Mouse (Mus musculus) MEL (cell line): ENCODE measurements at regions not wholly inside any gene's neighbourhood (a gene's known extent, or its start where the extent isn't known, plus 50 kb on each side); places are given as distances from the start of the nearest gene placed in this dataset.

Experiments used
- DNase-seq: peaks from one replicate; pipeline ENCODE4 v3.0.0; 2011; ENCODE audit warnings: low read depth, low spot score
- H3K27ac ChIP-seq: 2 replicates; pipeline ENCODE4 v1.5.1; 2012; ENCODE audit warnings: low read depth, mild to moderate bottlenecking, control low read depth, low read length, moderate library complexity; ENCODE audit not compliant: control insufficient read depth
- H3K27me3 ChIP-seq, 2 experiments: fragments of 150-350 bp in 1 of 2; sonication (generic) in 1 of 2; 2 replicates each; pipeline ENCODE4 v1.6.1; 2012; ENCODE audit warnings: low read length in 2 of 2, mild to moderate bottlenecking in 2 of 2, improper control_type of control experiment in 1 of 2, moderate library complexity in 1 of 2; ENCODE audit not compliant: insufficient read depth in 2 of 2, control insufficient read depth in 1 of 2
- H3K36me3 ChIP-seq, 2 experiments: 2 replicates each; pipeline ENCODE4 v1.6.1; 2012 to 2014; ENCODE audit warnings: low read length in 2 of 2, improper control_type of control experiment in 1 of 2, inconsistent platforms in 1 of 2, mild to moderate bottlenecking in 1 of 2; ENCODE audit not compliant: insufficient read depth in 2 of 2, control insufficient read depth in 1 of 2
- H3K4me1 ChIP-seq, 2 experiments: fragments of 150-350 bp in 1 of 2; sonication (generic) in 1 of 2; 2 replicates each; pipeline ENCODE4 v1.6.1; 2012; ENCODE audit warnings: low read length in 2 of 2, improper control_type of control experiment in 1 of 2, mild to moderate bottlenecking in 1 of 2; ENCODE audit not compliant: insufficient read depth in 2 of 2, control insufficient read depth in 1 of 2
- H3K4me3 ChIP-seq, 2 experiments: fragments of 150-350 bp in 1 of 2; sonication (generic) in 1 of 2; 2 replicates each; pipeline ENCODE4 v1.5.1; 2012; ENCODE audit warnings: low read depth in 2 of 2, low read length in 2 of 2, mild to moderate bottlenecking in 2 of 2, moderate library complexity in 2 of 2, control low read depth in 1 of 2, improper control_type of control experiment in 1 of 2; ENCODE audit not compliant: control insufficient read depth in 1 of 2, insufficient read depth in 1 of 2
- H3K79me2 ChIP-seq: 2 replicates; pipeline ENCODE4 v1.6.1; 2012; ENCODE audit warnings: mild to moderate bottlenecking, low read length, moderate library complexity; ENCODE audit not compliant: control insufficient read depth, poor library complexity, insufficient read depth
- H3K9ac ChIP-seq: 2 replicates; pipeline ENCODE4 v1.6.1; 2012; ENCODE audit warnings: low read depth, mild to moderate bottlenecking, control low read depth, low read length, moderate library complexity; ENCODE audit not compliant: control insufficient read depth, poor library complexity, severe bottlenecking
- H3K9me3 ChIP-seq: fragments of 150-350 bp; sonication (generic); replicated peaks from 2 replicates; pipeline ENCODE4 v1.6.1; 2012; ENCODE audit warnings: mild to moderate bottlenecking, low read length, improper control_type of control experiment, moderate library complexity; ENCODE audit not compliant: insufficient read depth
- BHLHE40 ChIP-seq: IDR thresholded peaks from 2 replicates; pipeline ENCODE4 v1.6.1; 2012; ENCODE audit warnings: low read depth, mild to moderate bottlenecking, inconsistent platforms, low read length, improper control_type of control experiment, borderline replicate concordance
- CHD1 ChIP-seq: IDR thresholded peaks from 2 replicates; pipeline ENCODE4 v1.6.1; 2012; ENCODE audit warnings: low read depth, mild to moderate bottlenecking, inconsistent platforms, low read length, improper control_type of control experiment
- CHD2 ChIP-seq: IDR thresholded peaks from 2 replicates; pipeline ENCODE4 v1.6.1; 2011; ENCODE audit warnings: low read length, improper control_type of control experiment
- CTCF ChIP-seq, 3 experiments: IDR thresholded peaks in 2 of 3; conservative IDR thresholded peaks in 1 of 3; 2 replicates each; pipeline ENCODE4 v1.5.1; 2011 to 2012; ENCODE audit warnings: low read length in 3 of 3, low read depth in 2 of 3, mild to moderate bottlenecking in 2 of 3, improper control_type of control experiment in 1 of 3, inconsistent platforms in 1 of 3, mixed read lengths in 1 of 3, moderate library complexity in 1 of 3; ENCODE audit not compliant: control insufficient read depth in 1 of 3, insufficient read depth in 1 of 3, poor library complexity in 1 of 3, severe bottlenecking in 1 of 3
- EP300 ChIP-seq, 2 experiments: IDR thresholded peaks; 2 replicates each; pipeline ENCODE4 v1.6.1; 2011; ENCODE audit warnings: improper control_type of control experiment in 2 of 2, low read length in 2 of 2, low read depth in 1 of 2, mild to moderate bottlenecking in 1 of 2
- ETS1 ChIP-seq: IDR thresholded peaks from 2 replicates; pipeline ENCODE4 v1.6.1; 2012; ENCODE audit warnings: low read depth, mild to moderate bottlenecking, inconsistent platforms, low read length, improper control_type of control experiment, moderate library complexity
- GABPA ChIP-seq: IDR thresholded peaks from 2 replicates; pipeline ENCODE4 v1.6.1; 2012; ENCODE audit warnings: low read depth, mild to moderate bottlenecking, inconsistent platforms, low read length, improper control_type of control experiment, moderate library complexity
- GATA1 ChIP-seq: IDR thresholded peaks from 2 replicates; pipeline ENCODE4 v1.6.1; 2011; ENCODE audit warnings: low read depth, low read length, improper control_type of control experiment
- HCFC1 ChIP-seq: IDR thresholded peaks from 2 replicates; pipeline ENCODE4 v1.6.1; 2012; ENCODE audit warnings: low read depth, mild to moderate bottlenecking, inconsistent platforms, low read length, improper control_type of control experiment, moderate library complexity
- JUND ChIP-seq: IDR thresholded peaks from 2 replicates; pipeline ENCODE4 v1.6.1; 2011; ENCODE audit warnings: low read depth, mild to moderate bottlenecking, improper control_type of control experiment, low read length
- KAT2A ChIP-seq: conservative IDR thresholded peaks from 2 replicates; pipeline ENCODE4 v1.6.1; 2012; ENCODE audit warnings: low read depth, low read length, improper control_type of control experiment, inconsistent platforms
- MAX ChIP-seq: IDR thresholded peaks from 2 replicates; pipeline ENCODE4 v1.6.1; 2011; ENCODE audit warnings: low read length, improper control_type of control experiment
- MEF2A ChIP-seq: IDR thresholded peaks from 2 replicates; pipeline ENCODE4 v1.6.1; 2014; ENCODE audit warnings: low read depth, mild to moderate bottlenecking, inconsistent platforms, low read length, improper control_type of control experiment; ENCODE audit not compliant: poor library complexity, insufficient replicate concordance, severe bottlenecking; ENCODE audit errors: extremely low read depth
- MYB ChIP-seq: IDR thresholded peaks from 2 replicates; pipeline ENCODE4 v1.6.1; 2011; ENCODE audit warnings: mild to moderate bottlenecking, low read depth, low read length, improper control_type of control experiment
- MYC ChIP-seq: IDR thresholded peaks from 2 replicates; pipeline ENCODE4 v1.6.1; 2011; ENCODE audit warnings: low read depth, mild to moderate bottlenecking, low read length, improper control_type of control experiment, moderate library complexity
- NELFE ChIP-seq: IDR thresholded peaks from 2 replicates; pipeline ENCODE4 v1.6.1; 2011; ENCODE audit warnings: low read depth, low read length, improper control_type of control experiment
- NRF1 ChIP-seq: IDR thresholded peaks from 2 replicates; pipeline ENCODE4 v1.6.1; 2014; ENCODE audit warnings: low read depth, mild to moderate bottlenecking, inconsistent platforms, low read length, improper control_type of control experiment, moderate library complexity; ENCODE audit not compliant: poor library complexity, insufficient read depth, severe bottlenecking
- POLR2A ChIP-seq, 2 experiments: IDR thresholded peaks; 2 replicates each; pipeline ENCODE4 v1.6.1; 2011 to 2012; ENCODE audit warnings: low read length in 2 of 2, mild to moderate bottlenecking in 2 of 2, control low read depth in 1 of 2, improper control_type of control experiment in 1 of 2, low read depth in 1 of 2, moderate library complexity in 1 of 2; ENCODE audit not compliant: control insufficient read depth in 1 of 2, insufficient read depth in 1 of 2, poor library complexity in 1 of 2
- POLR2AphosphoS2 ChIP-seq: IDR thresholded peaks from 2 replicates; pipeline ENCODE4 v1.6.1; 2011; ENCODE audit warnings: low read length, improper control_type of control experiment
- POLR2AphosphoS5 ChIP-seq: IDR thresholded peaks from 2 replicates; pipeline ENCODE4 v1.6.1; 2012; ENCODE audit warnings: low read depth, borderline replicate concordance, mild to moderate bottlenecking, inconsistent platforms, low read length, moderate library complexity, mixed read lengths
- RAD21 ChIP-seq: IDR thresholded peaks from 2 replicates; pipeline ENCODE4 v1.6.1; 2011; ENCODE audit warnings: mild to moderate bottlenecking, low read depth, low read length, improper control_type of control experiment
- RCOR1 ChIP-seq: IDR thresholded peaks from 2 replicates; pipeline ENCODE4 v1.6.1; 2012; ENCODE audit warnings: low read depth, mild to moderate bottlenecking, inconsistent platforms, low read length, improper control_type of control experiment
- SIN3A ChIP-seq: IDR thresholded peaks from 2 replicates; pipeline ENCODE4 v1.6.1; 2012; ENCODE audit warnings: low read length, improper control_type of control experiment, inconsistent platforms
- SMC3 ChIP-seq: IDR thresholded peaks from 2 replicates; pipeline ENCODE4 v1.6.1; 2011; ENCODE audit warnings: low read depth, low read length, improper control_type of control experiment
- TBP ChIP-seq: IDR thresholded peaks from 2 replicates; pipeline ENCODE4 v1.8.0; 2011; ENCODE audit warnings: low read depth, low read length, improper control_type of control experiment
- TCF12 ChIP-seq: IDR thresholded peaks from 2 replicates; pipeline ENCODE4 v1.6.1; 2014; ENCODE audit warnings: low read depth, mild to moderate bottlenecking, inconsistent platforms, low read length, improper control_type of control experiment, moderate library complexity
- USF1 ChIP-seq: IDR thresholded peaks from 2 replicates; pipeline ENCODE4 v1.6.1; 2014; ENCODE audit warnings: low read depth, mild to moderate bottlenecking, inconsistent platforms, low read length, improper control_type of control experiment, moderate library complexity
- USF2 ChIP-seq, 2 experiments: IDR thresholded peaks; 2 replicates each; pipeline ENCODE4 v1.6.1; 2011 to 2012; ENCODE audit warnings: improper control_type of control experiment in 2 of 2, low read length in 2 of 2, borderline replicate concordance in 1 of 2, inconsistent platforms in 1 of 2, low read depth in 1 of 2, mild to moderate bottlenecking in 1 of 2; ENCODE audit not compliant: insufficient read depth in 1 of 2
- ZC3H11A ChIP-seq: IDR thresholded peaks from 2 replicates; pipeline ENCODE4 v1.6.1; 2012; ENCODE audit warnings: low read depth, mild to moderate bottlenecking, inconsistent platforms, low read length, improper control_type of control experiment
- ZKSCAN1 ChIP-seq: IDR thresholded peaks from 2 replicates; pipeline ENCODE4 v1.6.1; 2012; ENCODE audit warnings: low read depth, mild to moderate bottlenecking, inconsistent platforms, low read length, improper control_type of control experiment, moderate library complexity
- ZNF384 ChIP-seq: IDR thresholded peaks from 2 replicates; pipeline ENCODE4 v1.6.1; 2012; ENCODE audit warnings: low read depth, mild to moderate bottlenecking, inconsistent platforms, low read length, improper control_type of control experiment

- TF ChIP-seq MAX (0 out of 2 replicates have a peak, but pooled peaks have one; percentile 17), ZC3H11A (peak; percentile 26; the same call in 1 of the 2 replicates), CHD2 (peak; percentile 60; the same call in 1 of the 2 replicates)
- TF ChIP-seq, all 39 proteins: peak for 27
These were observed 727.0 kb upstream of the Amot start (continued) for GRCm38 (mm10) chrX:146231866-146232590.

GRCm38 (mm10) chrX:146232795-146233194, 727.8 kb upstream of the Amot start:
- Histone ChIP-seq H3K27me3 (no peaks in the 10 kb centered on the region), H3K36me3 (peaks cover 0 to 29% of the 10 kb centered on the region in 2 experiments; a peak in 2 of 4 replicates), H3K9me3 (no peaks in the 10 kb centered on the region), H3K4me3 (peak overlapping the region in 1 of 2 experiments; percentile 10; a peak in 2 of 4 replicates), H3K9ac (peak overlapping the region; percentile 40; the same call in 1 of the 2 replicates), H3K27ac (peak overlapping the region; percentile 91), H3K79me2 (no peaks in the 10 kb centered on the region), H3K4me1 (peaks cover 5 to 34% of the 10 kb centered on the region in 2 experiments; a peak in 3 of 4 replicates)
- DNase-seq = no peak
- TF ChIP-seq TBP (no peak; the same call in 1 of the 2 replicates), SIN3A (no peak), RCOR1 (peak; percentile 58; the same call in 1 of the 2 replicates), SMC3 (no peak), MYB (peak; percentile 86), ZNF384 (0 out of 2 replicates have a peak, but pooled peaks have one; percentile 21), CHD2 (no peak), ZKSCAN1 (no peak), RAD21 (peak; percentile 0), CHD1 (no peak), ETS1 (no peak; the same call in 1 of the 2 replicates), POLR2AphosphoS5 (no peak), POLR2A (IDR thresholded peaks at IDR 0.05; ENCODE audit: control insufficient read depth in 1 of 2, insufficient read depth in 1 of 2, low read depth in 1 of 2, low read length in 2 of 2, poor library complexity in 1 of 2) (no peak), HCFC1 (no peak), USF1 (no peak), NELFE (0 out of 2 replicates have a peak, but pooled peaks have one; percentile 12), NRF1 (no peak), MYC (no peak), USF2 (IDR thresholded peaks at IDR 0.05; ENCODE audit: borderline replicate concordance in 1 of 2, insufficient read depth in 1 of 2, low read depth in 1 of 2, low read length in 2 of 2) (no peak), EP300 (IDR thresholded peaks at IDR 0.05; ENCODE audit: low read depth in 1 of 2, low read length in 2 of 2) (peak; percentile 83 to 92), KAT2A (no peak), CTCF (IDR thresholded peaks at IDR 0.05 in 2 of 3, conservative IDR thresholded peaks at IDR 0.05 in 1 of 3; ENCODE audit: control insufficient read depth in 1 of 3, insufficient read depth in 1 of 3, low read depth in 2 of 3, low read length in 3 of 3, poor library complexity in 1 of 3, severe bottlenecking in 1 of 3) (no peak), GABPA (no peak), BHLHE40 (0 out of 2 replicates have a peak, but pooled peaks have one; percentile 10), JUND (0 out of 2 replicates have a peak, but pooled peaks have one; percentile 35), TCF12 (peak; percentile 88), MEF2A (no peak), POLR2AphosphoS2 (no peak), GATA1 (peak; percentile 79)
